Mouse (Mus musculus) liver, embryonic 13.5 days (tissue): Measurements from ENCODE around the gene Npc1l1. TPM values are rescaled to one million over a fixed set of nuclear protein-coding genes. Genes with fewer than 3 reads are reported as not detected.

Source experiments
- polyA plus RNA-seq: library from polyadenylated mRNA; unstranded; fragments of >200 nt; fragmentation: Nextera tagmentation; extraction: Ambion mirVana; gene quantifications from 2 replicates; pipeline ENCODE4 v1.2.1, GENCODE M21; 2015

Gene Npc1l1
- polyA plus RNA-seq, 1 experiment from 2014 or later, result 0.10 TPM

Other genes starting within 250 kb of the Npc1l1 start
- 0.35 and 0.63 TPM in 2 replicates for gene Camk2b, start 163.8 kb downstream of the Npc1l1 start, polyA plus RNA-seq
- 0.09 and 0.13 TPM in 2 replicates for gene A730071L15Rik, start 30.1 kb downstream of the Npc1l1 start, polyA plus RNA-seq
- gene Nudcd3, start 29.7 kb downstream of the Npc1l1 start, polyA plus RNA-seq, result 15.9 TPM in 2 replicates
- 72.6 and 78.4 TPM in 2 replicates for gene Ddx56, start 37.6 kb upstream of the Npc1l1 start, polyA plus RNA-seq
- gene Tmed4, start 44.7 kb upstream of the Npc1l1 start, polyA plus RNA-seq, result 37.0 and 42.9 TPM in 2 replicates
- 83.9 and 102 TPM in 2 replicates for gene Ogdh, start 61.5 kb upstream of the Npc1l1 start, polyA plus RNA-seq
- 4.4 and 4.7 TPM in 2 replicates for gene Zmiz2, start 158.9 kb upstream of the Npc1l1 start, polyA plus RNA-seq
- gene Ppia, start 185.3 kb upstream of the Npc1l1 start, polyA plus RNA-seq, result 3,630 and 3,871 TPM in 2 replicates
- gene H2afv, start 214.3 kb upstream of the Npc1l1 start, polyA plus RNA-seq, result 109 and 112 TPM in 2 replicates
- gene Purb, start 245.8 kb upstream of the Npc1l1 start, polyA plus RNA-seq, result 11.1 and 12.6 TPM in 2 replicates